19 mouse cellular contexts compared by ENCODE assay signal in genomic region chr17:74570585-74570984, GRCm38 (mm10). TPM values are rescaled to one million over a fixed set of nuclear protein-coding genes. Genes with fewer than 3 reads are reported as not detected.
DNase-seq lines count a peak whose midpoint lies in the region; ATAC-seq lines count a peak whose summit lies in the region.
"Had no signal": no experiment of that assay in that cellular context is flagged by ENCODE, and none has a peak within 500 bp of the region (broad histone marks: within the 10 kb centered on the region; RNA-seq: fewer than 3 reads in every experiment).

No protein-coding gene starts in this region.

- 76% methylated on average over 1 of the region's 1 CpGs for WGBS in midbrain, embryonic 11.5 days
- WGBS in midbrain, embryonic 15.5 days, result 73% methylated on average over 1 of the region's 1 CpGs
- 81% methylated on average over 1 of the region's 1 CpGs for WGBS in forebrain, embryonic 14.5 days

- H3K27ac ChIP-seq in midbrain, embryonic 11.5 days (ENCODE audit: low read depth, low read length), result no peak overlapping the region
- no peak overlapping the region for H3K27ac ChIP-seq in midbrain, embryonic 15.5 days
- H3K27ac ChIP-seq in forebrain, embryonic 14.5 days (ENCODE audit: low read depth, low read length), result no peak overlapping the region
- H3K27ac ChIP-seq: embryonic facial prominence, embryonic 10.5 days; forebrain, embryonic 10.5 days; heart, embryonic 13.5 days; hindbrain, embryonic 15.5 days had no signal

- H3K27me3 ChIP-seq in midbrain, embryonic 11.5 days (ENCODE audit: control insufficient read depth, insufficient read depth, low read length), result no peaks in the 10 kb centered on the region
- H3K27me3 ChIP-seq in midbrain, embryonic 15.5 days (replicated peaks), result no peaks in the 10 kb centered on the region
- H3K27me3 ChIP-seq in forebrain, embryonic 14.5 days (replicated peaks; ENCODE audit: control insufficient read depth, insufficient read depth, low read length), result no peaks in the 10 kb centered on the region
- H3K27me3 ChIP-seq: heart, embryonic 13.5 days; hindbrain, embryonic 15.5 days had no signal

- ATAC-seq in midbrain, embryonic 11.5 days (ENCODE audit: low FRiP score), result no peak
- no peak for ATAC-seq in midbrain, embryonic 15.5 days (replicated peaks)
- peak; percentile 68 for ATAC-seq in granulocyte monocyte progenitor cell, adult 5-6 weeks (replicated peaks; ENCODE audit: poor library complexity, severe bottlenecking)
- no peak for ATAC-seq in forebrain, embryonic 14.5 days
- ATAC-seq: forebrain, embryonic 16.5 days; intestine, embryonic 16.5 days had no signal

- no peaks in the 10 kb centered on the region for H3K4me1 ChIP-seq in midbrain, embryonic 11.5 days (ENCODE audit: control insufficient read depth, insufficient read depth, low read length)
- H3K4me1 ChIP-seq in midbrain, embryonic 15.5 days, result no peaks in the 10 kb centered on the region
- no peaks in the 10 kb centered on the region for H3K4me1 ChIP-seq in forebrain, embryonic 14.5 days (ENCODE audit: control insufficient read depth, insufficient read depth, low read length)
- H3K4me1 ChIP-seq: embryonic facial prominence, embryonic 10.5 days; forebrain, embryonic 10.5 days; heart, embryonic 13.5 days; hindbrain, embryonic 15.5 days had no signal

- H3K9ac ChIP-seq in midbrain, embryonic 11.5 days (ENCODE audit: low read length), result no peak overlapping the region
- no peak overlapping the region for H3K9ac ChIP-seq in midbrain, embryonic 15.5 days
- H3K9ac ChIP-seq in forebrain, embryonic 14.5 days (ENCODE audit: low read length), result no peak overlapping the region
- H3K9ac ChIP-seq: heart, embryonic 13.5 days; hindbrain, embryonic 15.5 days had no signal

- DNase-seq in midbrain, embryonic 11.5 days (ENCODE audit: low spot score, missing footprints), result peak; percentile 28
- DNase-seq in Muller cell, postnatal 12 days (ENCODE audit: inconsistent ontology term), result peak; percentile 41
- no peak for DNase-seq in layer of hippocampus, postnatal 14 days (ENCODE audit: low spot score in 2 of 2)
- no peak for DNase-seq in forebrain, embryonic 14.5 days (ENCODE audit: low spot score)
- DNase-seq in heart, adult 11 months, result no peak
- DNase-seq: adrenal gland, postnatal 14 days; B cell, adult 2 months; cerebellum, adult 18-20 months; cerebellum, postnatal 10 days; gastrocnemius, postnatal 14 days; heart, postnatal 36 days had no signal

- no peaks in the 10 kb centered on the region for H3K9me3 ChIP-seq in midbrain, embryonic 11.5 days (ENCODE audit: control insufficient read depth, low read length)
- no peaks in the 10 kb centered on the region for H3K9me3 ChIP-seq in midbrain, embryonic 15.5 days
- no peaks in the 10 kb centered on the region for H3K9me3 ChIP-seq in forebrain, embryonic 14.5 days (replicated peaks; ENCODE audit: control insufficient read depth, low read length)
- H3K9me3 ChIP-seq: embryonic facial prominence, embryonic 10.5 days; forebrain, embryonic 10.5 days; heart, embryonic 13.5 days; hindbrain, embryonic 15.5 days had no signal

- H3K4me3 ChIP-seq in midbrain, embryonic 11.5 days (ENCODE audit: low read depth, low read length), result no peak overlapping the region
- no peak overlapping the region for H3K4me3 ChIP-seq in midbrain, embryonic 15.5 days
- H3K4me3 ChIP-seq in forebrain, embryonic 14.5 days (ENCODE audit: low read depth, low read length), result no peak overlapping the region
- H3K4me3 ChIP-seq: embryonic facial prominence, embryonic 10.5 days; forebrain, embryonic 10.5 days; heart, embryonic 13.5 days; hindbrain, embryonic 15.5 days had no signal

- peaks cover 4% of the 10 kb centered on the region; the same call in 1 of the 2 replicates for H3K36me3 ChIP-seq in midbrain, embryonic 11.5 days (ENCODE audit: control insufficient read depth, insufficient read depth, low read length)
- H3K36me3 ChIP-seq in midbrain, embryonic 15.5 days (replicated peaks), result peaks cover 7% of the 10 kb centered on the region; the same call in 1 of the 2 replicates
- H3K36me3 ChIP-seq in forebrain, embryonic 14.5 days (ENCODE audit: control insufficient read depth, insufficient read depth, low read length), result peaks cover 26% of the 10 kb centered on the region

- no peak overlapping the region for H3K4me2 ChIP-seq in midbrain, embryonic 11.5 days
- no peak overlapping the region for H3K4me2 ChIP-seq in midbrain, embryonic 15.5 days
- H3K4me2 ChIP-seq in forebrain, embryonic 14.5 days (ENCODE audit: low read length), result no peak overlapping the region
- H3K4me2 ChIP-seq: heart, embryonic 13.5 days; hindbrain, embryonic 15.5 days had no signal

RNA-seq across cellular contexts. Expression of gene Birc6, which starts 42.5 kb away (rescaled TPM):
- 83.5 and 91.6 TPM in 2 replicates for polyA plus RNA-seq in midbrain, embryonic 11.5 days (2014; fragmentation: Nextera tagmentation; extraction: Ambion mirVana)
- 80.6 and 95.1 TPM in 2 replicates for polyA plus RNA-seq in midbrain, embryonic 15.5 days (2015; fragmentation: Nextera tagmentation; extraction: Ambion mirVana)
- 156 and 191 TPM in 2 replicates for total RNA-seq in granulocyte monocyte progenitor cell, adult 5-6 weeks (2014; fragmentation: Nextera tagmentation)
- 122 and 145 TPM in 2 replicates for total RNA-seq in granulocyte monocyte progenitor cell, adult 5-6 weeks (2017)
- total RNA-seq in layer of hippocampus, postnatal 14 days (2021), result 100 to 1,000 TPM; 144 to 150 TPM
- polyA plus RNA-seq in forebrain, embryonic 14.5 days (2014; fragmentation: Nextera tagmentation; extraction: Ambion mirVana), result 63.7 and 83.4 TPM in 2 replicates

Comparison
In these comparisons a context has a peak if more than half of its experiments do, and no peak if none do; other contexts are left out.
1. DNase-seq: peak in midbrain, embryonic 11.5 days (single experiment) and Muller cell, postnatal 12 days (single experiment); none in layer of hippocampus, postnatal 14 days (0 of 2), forebrain, embryonic 14.5 days (single experiment) and heart, adult 11 months (single experiment).